Mouse (Mus musculus): ENCODE data around the gene Spsb1.

- TF ChIP-seq CTCF (IDR thresholded peaks at IDR 0.05; ENCODE audit: extremely low read depth, insufficient read depth, low read length) = no peak
- no peak for TF ChIP-seq POLR2A (IDR thresholded peaks at IDR 0.05; ENCODE audit: extremely low read depth, insufficient read depth, low read length)
Observed at GRCm38 (mm10) chr4:149944214-149944613, 10.6 kb downstream of the Spsb1 start.

All from cortical plate, adult 2 months (tissue).